Mouse (Mus musculus): ENCODE results near the gene Fcer1g. TPM values are rescaled to one million over a fixed set of nuclear protein-coding genes. Genes with fewer than 3 reads are reported as not detected.

Gene Fcer1g
- polyA plus RNA-seq, 1 experiment = 0.91 TPM

- Histone ChIP-seq H3K27me3 (ENCODE audit: control insufficient read depth, insufficient read depth, low read length, poor library complexity, severe bottlenecking) (no peaks in the 10 kb centered on the region), H3K9me3 (replicated peaks; ENCODE audit: control insufficient read depth, insufficient read depth, low read length, poor library complexity, severe bottlenecking) (no peaks in the 10 kb centered on the region), H3K4me1 (ENCODE audit: control insufficient read depth, insufficient read depth, low read length) (no peaks in the 10 kb centered on the region), H3K36me3 (ENCODE audit: control insufficient read depth, insufficient read depth, low read length, poor library complexity, severe bottlenecking) (no peaks in the 10 kb centered on the region), H3K9ac (ENCODE audit: low read depth, poor library complexity, severe bottlenecking) (no peak overlapping the region), H3K27ac (ENCODE audit: insufficient read depth, low read length) (no peak overlapping the region), H3K4me3 (ENCODE audit: low read depth, low read length) (no peak overlapping the region)
- TF ChIP-seq CTCF (IDR thresholded peaks at IDR 0.05; ENCODE audit: low read depth, low read length) (no peak), POLR2A (IDR thresholded peaks at IDR 0.05; ENCODE audit: insufficient read depth, low read length) (no peak), EP300 (IDR thresholded peaks at IDR 0.05; ENCODE audit: insufficient read depth, low read depth, low read length) (no peak)
Observed at GRCm38 (mm10) chr1:171263185-171263611, 29.0 kb upstream of the Fcer1g start.

GRCm38 (mm10) chr1:171262594-171263130, 28.5 kb upstream of the Fcer1g start:
- no peaks in the 10 kb centered on the region for H3K27me3 ChIP-seq (ENCODE audit: control insufficient read depth, insufficient read depth, low read length, poor library complexity, severe bottlenecking)
- TF ChIP-seq POLR2A (IDR thresholded peaks at IDR 0.05; ENCODE audit: insufficient read depth, low read length) (no peak), CTCF (IDR thresholded peaks at IDR 0.05; ENCODE audit: low read depth, low read length) (no peak), EP300 (IDR thresholded peaks at IDR 0.05; ENCODE audit: insufficient read depth, low read depth, low read length) (no peak)
- no peaks in the 10 kb centered on the region for H3K4me1 ChIP-seq (ENCODE audit: control insufficient read depth, insufficient read depth, low read length)
- no peaks in the 10 kb centered on the region for H3K36me3 ChIP-seq (ENCODE audit: control insufficient read depth, insufficient read depth, low read length, poor library complexity, severe bottlenecking)
- no peak overlapping the region for H3K27ac ChIP-seq (ENCODE audit: insufficient read depth, low read length)
- no peak overlapping the region for H3K4me3 ChIP-seq (ENCODE audit: low read depth, low read length)
- H3K9me3 ChIP-seq (replicated peaks; ENCODE audit: control insufficient read depth, insufficient read depth, low read length, poor library complexity, severe bottlenecking) = no peaks in the 10 kb centered on the region
- no peak overlapping the region for H3K9ac ChIP-seq (ENCODE audit: low read depth, poor library complexity, severe bottlenecking)

GRCm38 (mm10) chr1:171260316-171260715, 26.2 kb upstream of the Fcer1g start:
- Histone ChIP-seq H3K9ac (ENCODE audit: low read depth, poor library complexity, severe bottlenecking) (no peak overlapping the region), H3K36me3 (ENCODE audit: control insufficient read depth, insufficient read depth, low read length, poor library complexity, severe bottlenecking) (no peaks in the 10 kb centered on the region), H3K4me1 (ENCODE audit: control insufficient read depth, insufficient read depth, low read length) (no peaks in the 10 kb centered on the region), H3K27me3 (ENCODE audit: control insufficient read depth, insufficient read depth, low read length, poor library complexity, severe bottlenecking) (no peaks in the 10 kb centered on the region), H3K27ac (ENCODE audit: insufficient read depth, low read length) (no peak overlapping the region), H3K4me3 (ENCODE audit: low read depth, low read length) (no peak overlapping the region), H3K9me3 (replicated peaks; ENCODE audit: control insufficient read depth, insufficient read depth, low read length, poor library complexity, severe bottlenecking) (no peaks in the 10 kb centered on the region)
- TF ChIP-seq EP300 (IDR thresholded peaks at IDR 0.05; ENCODE audit: insufficient read depth, low read depth, low read length) (no peak), CTCF (IDR thresholded peaks at IDR 0.05; ENCODE audit: low read depth, low read length) (no peak), POLR2A (IDR thresholded peaks at IDR 0.05; ENCODE audit: insufficient read depth, low read length) (no peak)

- peak overlapping the region; percentile 21 for H3K4me3 ChIP-seq (ENCODE audit: low read depth, low read length)
- H3K36me3 ChIP-seq (ENCODE audit: control insufficient read depth, insufficient read depth, low read length, poor library complexity, severe bottlenecking) = no peaks in the 10 kb centered on the region
- no peak overlapping the region for H3K27ac ChIP-seq (ENCODE audit: insufficient read depth, low read length)
- H3K9me3 ChIP-seq (replicated peaks; ENCODE audit: control insufficient read depth, insufficient read depth, low read length, poor library complexity, severe bottlenecking) = no peaks in the 10 kb centered on the region
- H3K27me3 ChIP-seq (ENCODE audit: control insufficient read depth, insufficient read depth, low read length, poor library complexity, severe bottlenecking) = no peaks in the 10 kb centered on the region
- no peak overlapping the region for H3K9ac ChIP-seq (ENCODE audit: low read depth, poor library complexity, severe bottlenecking)
- TF ChIP-seq CTCF (IDR thresholded peaks at IDR 0.05; ENCODE audit: low read depth, low read length) = no peak
- no peak for TF ChIP-seq POLR2A (IDR thresholded peaks at IDR 0.05; ENCODE audit: insufficient read depth, low read length)
- TF ChIP-seq EP300 (IDR thresholded peaks at IDR 0.05; ENCODE audit: insufficient read depth, low read depth, low read length) = no peak
- no peaks in the 10 kb centered on the region for H3K4me1 ChIP-seq (ENCODE audit: control insufficient read depth, insufficient read depth, low read length)
Observed at GRCm38 (mm10) chr1:171258921-171259320, 24.8 kb upstream of the Fcer1g start.

GRCm38 (mm10) chr1:171257781-171258180, 23.6 kb upstream of the Fcer1g start:
- H3K4me3 ChIP-seq (ENCODE audit: low read depth, low read length) = no peak overlapping the region
- H3K9ac ChIP-seq (ENCODE audit: low read depth, poor library complexity, severe bottlenecking) = no peak overlapping the region
- no peaks in the 10 kb centered on the region for H3K36me3 ChIP-seq (ENCODE audit: control insufficient read depth, insufficient read depth, low read length, poor library complexity, severe bottlenecking)
- H3K27ac ChIP-seq (ENCODE audit: insufficient read depth, low read length) = no peak overlapping the region
- no peaks in the 10 kb centered on the region for H3K27me3 ChIP-seq (ENCODE audit: control insufficient read depth, insufficient read depth, low read length, poor library complexity, severe bottlenecking)
- no peaks in the 10 kb centered on the region for H3K4me1 ChIP-seq (ENCODE audit: control insufficient read depth, insufficient read depth, low read length)
- no peaks in the 10 kb centered on the region for H3K9me3 ChIP-seq (replicated peaks; ENCODE audit: control insufficient read depth, insufficient read depth, low read length, poor library complexity, severe bottlenecking)
- TF ChIP-seq POLR2A (IDR thresholded peaks at IDR 0.05; ENCODE audit: insufficient read depth, low read length) = no peak
- no peak for TF ChIP-seq CTCF (IDR thresholded peaks at IDR 0.05; ENCODE audit: low read depth, low read length)
- TF ChIP-seq EP300 (IDR thresholded peaks at IDR 0.05; ENCODE audit: insufficient read depth, low read depth, low read length) = no peak

DNA sequence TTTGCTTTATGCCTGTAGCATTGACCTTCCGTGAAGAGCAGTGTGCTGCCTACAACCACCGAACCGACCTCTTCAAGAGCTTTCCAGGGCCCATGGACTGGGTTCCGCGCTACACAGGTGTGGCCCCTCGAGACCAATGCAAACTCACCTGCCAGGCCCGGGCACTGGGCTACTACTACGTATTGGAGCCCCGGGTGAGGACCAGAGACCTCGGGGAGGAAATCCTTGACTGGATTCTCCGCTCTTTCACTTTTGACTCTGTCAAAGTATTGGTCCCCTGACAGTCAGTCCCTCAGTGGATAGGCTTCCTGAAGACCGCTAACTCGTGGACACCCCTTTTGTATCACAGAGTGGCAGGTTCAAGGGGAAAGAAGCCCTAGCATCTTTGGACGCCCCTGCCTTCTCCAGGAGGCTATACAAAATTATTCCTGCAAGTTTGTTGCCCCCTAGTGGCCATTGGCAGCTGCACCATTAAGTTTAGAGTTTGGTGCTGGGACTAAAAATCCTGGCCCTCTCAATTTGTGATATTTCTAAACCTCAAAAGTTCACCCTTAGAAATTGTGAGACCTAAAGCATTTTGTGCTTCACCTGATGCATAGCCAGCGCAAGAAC, 22.9 kb upstream of the Fcer1g start:
- H3K4me3 ChIP-seq (ENCODE audit: low read depth, low read length) = no peak overlapping the region
- no peak overlapping the region for H3K9ac ChIP-seq (ENCODE audit: low read depth, poor library complexity, severe bottlenecking)
- TF ChIP-seq POLR2A (IDR thresholded peaks at IDR 0.05; ENCODE audit: insufficient read depth, low read length) (no peak), EP300 (IDR thresholded peaks at IDR 0.05; ENCODE audit: insufficient read depth, low read depth, low read length) (no peak), CTCF (IDR thresholded peaks at IDR 0.05; ENCODE audit: low read depth, low read length) (peak; percentile 58)
- no peaks in the 10 kb centered on the region for H3K27me3 ChIP-seq (ENCODE audit: control insufficient read depth, insufficient read depth, low read length, poor library complexity, severe bottlenecking)
- H3K9me3 ChIP-seq (replicated peaks; ENCODE audit: control insufficient read depth, insufficient read depth, low read length, poor library complexity, severe bottlenecking) = no peaks in the 10 kb centered on the region
- no peak overlapping the region for H3K27ac ChIP-seq (ENCODE audit: insufficient read depth, low read length)
- H3K4me1 ChIP-seq (ENCODE audit: control insufficient read depth, insufficient read depth, low read length) = no peaks in the 10 kb centered on the region
- H3K36me3 ChIP-seq (ENCODE audit: control insufficient read depth, insufficient read depth, low read length, poor library complexity, severe bottlenecking) = no peaks in the 10 kb centered on the region
